In the genomic region with DNA sequence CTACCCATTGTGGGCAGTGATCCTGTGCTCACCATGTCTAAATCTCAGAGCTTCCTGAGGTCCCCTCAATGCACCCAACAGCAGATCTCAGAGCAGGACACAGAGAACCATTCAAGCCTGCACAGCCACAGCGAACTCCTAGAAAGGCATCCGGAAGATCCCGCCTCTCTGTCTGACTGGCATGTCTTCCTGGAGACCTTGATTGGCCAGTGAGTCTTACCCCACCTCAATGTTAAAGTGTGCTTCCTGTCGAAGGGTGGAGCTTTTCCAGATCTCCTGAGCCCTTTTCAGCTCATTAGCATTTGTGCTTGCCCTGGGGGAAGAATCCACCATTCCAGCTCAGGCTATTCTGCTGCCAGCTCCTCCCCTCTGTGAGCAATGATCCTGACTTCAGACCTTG, we compare ENCODE assay signal across 8 mouse cellular contexts.
DNase-seq lines count a peak whose midpoint lies in the region; TF ChIP-seq lines count a peak whose summit lies in the region.
"Not testable (repeated sequence)": the region's sequence is repeated elsewhere in the genome, so short reads cannot be mapped to it uniquely, and the experiment has no call there.

No protein-coding gene starts in this region.

- H3K36me3 ChIP-seq in E14TG2a.4 (ENCODE audit: insufficient read depth, low read length); ES-E14 (ENCODE audit: control insufficient read depth, insufficient read depth, low read length, poor library complexity, severe bottlenecking): not testable (repeated sequence)

- not testable (repeated sequence) for H3K27ac ChIP-seq in ES-E14 (ENCODE audit: insufficient read depth, low read depth, low read length, poor library complexity, severe bottlenecking)

- not testable (repeated sequence) for H3K27me3 ChIP-seq in E14TG2a.4 (ENCODE audit: insufficient read depth, low read length)

- TF ChIP-seq CTCF in E14TG2a.4 (conservative IDR thresholded peaks at IDR 0.05; ENCODE audit: low read length), result not testable (repeated sequence)

- DNase-seq in ES-CJ7 (ENCODE audit: low read depth, low spot score) (peak; percentile 95), ES-E14 (ENCODE audit: low read depth, low spot score) (peak; percentile 85), R1 (ENCODE audit: low read depth, low spot score) (peak; percentile 99), WW6 (ENCODE audit: low read depth, low spot score) (peak; percentile 57), ZHBTc4 (ENCODE audit: low read depth, low spot score) (peak; percentile 97)
- DNase-seq in heart, adult 11 months, result peak; percentile 67
- DNase-seq in testis, postnatal 14 days (ENCODE audit: low spot score), result peak; percentile 9

- peak overlapping the region; percentile 68 for H3K4me3 ChIP-seq in E14TG2a.4 (replicated peaks; ENCODE audit: low read length)
- peak overlapping the region in 1 of 2 experiments; percentile 56; a peak in 2 of 4 replicates for H3K4me3 ChIP-seq in ES-E14 (ENCODE audit: insufficient read depth in 1 of 2, low read depth in 1 of 2, low read length in 2 of 2, poor library complexity in 1 of 2, severe bottlenecking in 1 of 2)

- not testable (repeated sequence) for H3K9me3 ChIP-seq in E14TG2a.4 (ENCODE audit: low read length); ES-E14 (ENCODE audit: control insufficient read depth, insufficient read depth, low read depth, low read length)

- in situ Hi-C loops in ES-E14 (cut with MboI; ENCODE audit: low sequenced_read_pairs in 2 of 2, unreplicated experiment in 2 of 2), result not testable (repeated sequence)

- H3K9ac ChIP-seq in ES-E14 (ENCODE audit: insufficient read depth, low read depth, low read length, poor library complexity, severe bottlenecking), result not testable (repeated sequence)

- H3K4me1 ChIP-seq in E14TG2a.4 (replicated peaks; ENCODE audit: low read depth, low read length); ES-E14 (ENCODE audit: control insufficient read depth in 2 of 2, insufficient read depth in 2 of 2, low read length in 2 of 2, poor library complexity in 1 of 2): not testable (repeated sequence)

Comparison
In these comparisons a context has a peak if more than half of its experiments do, and no peak if none do; other contexts are left out.
1. DNase-seq: peak in every context shown above with its lines; median percentile 99 in R1; 97 in ZHBTc4; 95 in ES-CJ7; 85 in ES-E14; 67 in heart, adult 11 months; 57 in WW6; 9 in testis, postnatal 14 days.